Mouse (Mus musculus) cerebellum, postnatal 14 days (tissue): ENCODE measurements around the gene Ankrd33.

Experiments
- DNase-seq, 2 experiments: peaks; one replicate each; pipeline ENCODE4 v3.0.0; 2021; ENCODE audit warnings: mixed read lengths in 2 of 2

The Ankrd33 gene

DNA sequence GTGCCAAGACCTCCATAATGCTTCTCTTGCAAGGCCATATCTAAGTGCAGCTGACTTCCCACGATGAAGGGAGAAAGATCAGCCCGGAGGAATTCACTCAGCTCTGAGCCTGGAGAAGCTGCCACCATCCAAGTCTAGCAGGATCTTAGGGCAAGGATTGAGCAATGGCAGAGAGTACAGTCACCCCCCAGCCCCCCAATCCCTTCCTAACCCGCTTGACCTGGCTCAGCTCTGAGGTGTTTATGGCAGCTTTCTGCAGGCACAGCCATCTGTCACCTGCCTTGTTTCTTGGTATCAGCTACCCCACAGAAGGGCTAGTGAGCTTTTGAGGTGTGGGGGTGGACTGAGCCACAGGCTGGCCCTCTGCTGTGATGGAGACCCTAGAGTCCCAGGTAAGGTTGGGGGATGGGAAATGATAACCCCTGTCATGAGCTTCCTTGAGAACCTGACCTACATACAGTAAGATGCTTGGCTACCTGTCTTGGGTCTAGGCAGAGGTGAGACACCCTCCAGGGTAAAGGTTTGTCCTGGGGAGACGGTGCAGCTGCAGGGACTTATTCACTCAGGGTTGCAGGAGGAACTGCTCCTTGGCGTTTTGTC is at the start of gene Ankrd33:
Ankrd33 (plus strand) TSS at position 245 of the 600 bp plus-strand sequence.
- DNase-seq = no peak

DNA sequence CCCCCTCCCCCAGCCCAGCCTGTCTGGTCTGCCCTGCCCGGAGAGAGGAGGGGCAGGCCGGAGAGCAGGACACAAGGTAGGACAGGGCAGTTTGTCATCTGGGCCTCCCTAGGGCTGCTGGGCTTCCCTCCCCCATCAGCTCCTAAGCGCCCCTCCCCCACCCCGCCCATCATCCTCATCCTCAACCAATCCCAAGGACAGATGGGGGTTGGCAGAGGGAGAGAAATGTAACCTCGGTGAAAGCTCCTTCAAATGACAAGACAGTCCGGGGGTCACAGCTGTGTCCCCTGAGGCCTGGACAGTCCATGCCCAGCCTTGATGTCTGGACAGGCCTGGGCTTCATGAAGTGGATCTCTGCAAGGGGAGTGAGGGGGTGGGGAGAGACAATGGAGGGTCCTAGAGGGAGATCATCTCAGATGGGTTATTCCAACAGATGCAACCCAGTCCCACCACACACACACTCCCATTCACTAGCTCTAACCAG is 49.1 kb upstream of the Ankrd33 start:
- no peak for DNase-seq

DNA sequence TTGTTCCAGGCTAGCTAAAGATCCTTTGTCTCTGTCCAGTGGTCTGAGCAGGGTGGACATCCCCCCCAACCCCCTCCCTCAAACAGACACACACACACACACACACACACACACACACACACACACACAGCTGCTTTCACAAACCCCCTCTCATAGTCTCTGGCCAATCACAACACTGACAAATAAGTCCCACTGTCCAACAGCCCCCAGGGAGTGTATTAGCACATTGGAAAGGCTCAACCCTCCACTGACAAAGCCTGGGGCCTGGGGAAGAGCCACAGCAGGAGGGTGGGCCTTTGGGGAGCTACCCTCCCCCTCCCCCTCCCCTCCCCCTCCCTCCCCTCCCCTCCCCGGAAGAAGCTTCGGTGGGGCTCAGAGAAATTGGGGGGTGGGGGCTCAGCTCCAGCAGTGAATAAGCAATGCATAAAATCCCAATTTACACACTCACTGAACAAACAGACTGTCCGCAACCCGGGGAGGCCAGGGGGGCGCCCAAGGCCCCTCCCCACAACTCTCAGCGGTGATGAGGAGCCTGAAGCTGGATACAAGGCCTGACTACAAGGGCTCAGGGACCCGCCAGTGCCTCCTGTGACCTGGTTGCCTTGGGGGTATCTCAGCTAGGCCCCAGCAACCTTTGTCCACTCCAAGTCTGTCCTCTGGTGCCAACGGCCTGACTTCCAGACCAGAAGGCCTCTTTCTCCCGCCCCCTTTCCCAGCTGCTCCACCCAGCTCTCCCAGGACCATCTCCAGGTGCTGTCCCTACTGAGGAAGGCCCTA is 48.4 kb upstream of the Ankrd33 start:
- DNase-seq = no peak

DNA sequence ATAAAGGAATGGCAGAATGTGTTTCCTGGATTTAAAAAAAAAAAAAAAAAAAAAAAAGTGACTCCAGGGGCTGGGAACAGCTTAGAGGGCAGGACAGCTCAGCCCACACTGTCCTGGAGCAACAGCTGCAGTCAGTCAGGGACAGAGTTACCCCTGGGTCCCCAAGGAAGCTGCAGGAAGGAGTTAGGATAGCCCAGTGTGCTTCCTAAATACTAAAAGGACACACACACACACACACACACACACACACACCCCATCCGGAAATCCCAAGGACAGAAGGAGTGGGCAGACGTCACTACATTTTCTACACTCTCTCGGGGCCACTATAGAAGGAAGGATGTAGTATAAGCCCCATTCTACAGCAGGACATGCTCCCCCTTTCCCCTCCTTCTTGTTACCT is 47.5 kb upstream of the Ankrd33 start:
- no peak for DNase-seq

DNA sequence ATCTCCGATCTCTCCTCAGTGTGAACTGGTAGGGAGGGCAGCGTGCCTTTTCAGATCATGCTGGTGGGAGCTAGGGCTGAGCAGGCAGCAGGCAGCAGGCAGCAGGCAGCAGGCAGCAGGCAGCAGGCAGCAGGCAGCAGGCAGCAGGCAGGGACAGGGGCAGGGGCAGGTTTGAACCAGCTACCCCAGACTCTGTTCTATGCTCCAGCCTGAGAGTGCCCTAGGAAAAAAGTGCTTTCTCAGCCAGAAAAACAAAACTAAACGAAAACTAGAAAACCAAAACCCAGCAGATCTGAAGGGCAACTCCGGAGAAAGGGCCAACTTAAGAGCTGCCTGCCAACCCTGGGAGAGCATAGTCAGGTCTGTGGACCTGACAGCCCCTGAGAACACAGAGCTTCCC is 46.9 kb upstream of the Ankrd33 start:
- DNase-seq = no peak

DNA sequence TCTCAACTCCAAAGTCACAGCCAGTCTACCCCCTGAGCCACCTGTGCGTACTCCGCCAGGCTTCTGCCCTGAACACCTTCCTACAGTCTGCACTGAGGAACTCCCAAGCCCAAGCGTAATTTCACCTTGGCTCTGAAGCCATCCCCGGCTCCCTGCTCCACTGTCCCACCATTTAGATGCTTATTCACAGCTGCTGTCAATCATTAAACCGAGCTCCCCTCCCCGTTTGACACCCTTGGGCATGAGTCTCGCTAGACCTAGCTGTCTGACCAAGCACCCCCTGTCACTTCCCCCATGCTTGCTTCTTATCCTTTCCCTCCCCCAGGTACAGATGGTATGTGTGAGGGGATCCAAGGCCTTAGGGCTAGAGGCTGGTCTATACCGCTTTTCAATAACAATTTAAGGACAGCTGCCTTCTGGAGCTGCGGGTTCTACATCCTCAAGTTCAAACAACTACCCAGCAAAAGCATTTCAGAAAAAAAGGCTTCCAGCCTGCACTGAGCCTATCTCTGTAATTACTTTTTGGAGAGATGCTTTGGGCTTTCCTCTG is 45.8 kb upstream of the Ankrd33 start:
- DNase-seq = no peak

DNA sequence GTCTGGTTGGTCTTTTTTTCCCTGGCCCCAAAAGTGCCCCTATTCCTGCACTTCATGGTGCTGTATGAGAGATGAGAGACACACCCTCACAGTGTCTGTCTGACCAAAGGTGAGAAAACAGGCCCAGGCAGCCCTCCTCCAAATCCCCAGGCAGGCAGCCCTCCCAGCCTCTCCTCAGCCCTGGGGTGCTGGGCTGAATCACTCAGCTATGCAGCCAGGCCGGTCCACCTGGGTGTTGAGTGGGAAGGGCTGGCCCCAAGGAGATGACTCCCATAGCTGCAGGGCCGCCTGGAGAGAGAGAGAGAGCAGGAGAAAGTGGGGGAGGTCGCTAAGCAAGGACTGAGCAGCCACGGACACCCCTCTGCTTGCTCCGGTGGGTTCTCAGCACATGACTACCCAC is 44.8 kb upstream of the Ankrd33 start:
- DNase-seq = no peak

DNA sequence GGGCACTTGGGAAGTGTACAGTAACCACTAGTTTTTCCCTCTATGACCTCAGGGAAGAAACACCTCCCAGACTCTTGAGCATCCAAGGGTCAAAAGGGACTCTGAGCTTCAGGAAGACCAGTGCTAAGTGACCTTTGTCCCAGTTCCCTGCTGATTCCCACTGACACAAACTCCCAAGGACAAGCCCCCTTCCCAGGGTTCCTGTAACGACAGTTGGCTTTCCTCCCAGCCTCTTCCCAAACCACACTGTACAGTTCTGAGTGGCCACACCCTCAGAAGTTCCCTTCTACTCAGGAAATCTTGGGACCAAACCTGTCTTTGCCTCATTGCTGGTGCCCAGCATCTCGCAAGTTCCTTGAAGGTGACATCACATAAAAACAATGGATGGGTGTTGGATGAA is 42.8 kb upstream of the Ankrd33 start:
- DNase-seq = no peak

DNA sequence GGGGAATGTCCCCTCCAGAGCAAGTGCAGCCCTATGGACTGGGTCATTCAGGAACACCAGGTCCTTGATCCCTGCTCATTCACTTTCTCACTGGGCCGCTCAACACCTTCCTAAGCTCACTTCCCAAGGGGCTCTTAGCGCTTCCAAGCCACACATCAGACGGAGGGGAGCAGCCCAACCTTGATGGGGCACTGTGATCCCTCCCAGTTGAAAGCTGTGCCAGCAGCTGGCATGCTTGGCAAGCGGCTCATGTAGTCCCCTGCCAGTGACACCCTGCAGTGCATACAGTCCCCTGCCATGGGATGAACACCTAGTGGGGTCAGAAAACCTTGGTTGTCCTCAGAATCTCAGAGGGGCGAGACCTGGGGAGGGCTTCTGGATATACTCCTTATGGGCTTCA is 41.5 kb upstream of the Ankrd33 start:
- no peak for DNase-seq

DNA sequence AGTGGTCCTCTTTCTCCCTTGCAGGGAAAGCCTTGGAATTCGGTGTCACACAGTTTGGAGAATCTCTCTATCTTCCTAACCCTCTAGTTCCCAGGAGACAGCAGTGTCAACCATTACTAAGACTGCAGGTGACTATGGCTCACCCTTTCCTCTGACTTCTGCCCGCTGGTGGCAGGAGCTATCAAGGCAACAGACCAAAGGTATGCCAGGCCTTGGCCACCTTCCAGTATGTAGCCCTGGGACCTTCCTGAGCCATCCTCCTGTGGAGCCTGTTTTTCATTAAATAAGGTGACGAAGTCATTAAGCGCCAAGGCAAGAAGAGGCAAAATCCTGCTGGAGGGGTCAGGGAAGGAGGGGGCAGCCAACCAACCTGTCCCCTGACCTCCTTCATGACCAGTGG is 40.4 kb upstream of the Ankrd33 start:
- DNase-seq = peak in 1 of 2 experiments; percentile 50

DNA sequence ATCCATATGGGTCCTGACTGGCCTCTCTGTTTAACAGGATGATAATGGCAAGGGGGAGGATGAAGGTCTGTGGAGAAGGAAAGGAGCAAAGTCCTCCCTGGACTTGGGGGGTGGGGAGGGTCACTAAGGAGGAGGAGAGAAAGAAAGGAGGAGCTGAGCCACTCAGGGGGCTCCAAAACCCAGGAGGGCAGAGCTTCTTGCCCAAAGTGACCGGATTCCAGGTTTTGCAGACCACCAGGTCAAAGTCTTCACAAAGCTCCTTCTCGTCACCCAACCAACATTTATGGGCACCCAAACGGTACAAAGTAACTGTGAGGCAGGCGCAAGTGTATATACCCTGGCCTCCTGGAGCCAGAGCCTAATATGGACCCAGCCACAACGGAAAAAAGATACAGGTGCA is 39.9 kb upstream of the Ankrd33 start:
- no peak for DNase-seq

DNA sequence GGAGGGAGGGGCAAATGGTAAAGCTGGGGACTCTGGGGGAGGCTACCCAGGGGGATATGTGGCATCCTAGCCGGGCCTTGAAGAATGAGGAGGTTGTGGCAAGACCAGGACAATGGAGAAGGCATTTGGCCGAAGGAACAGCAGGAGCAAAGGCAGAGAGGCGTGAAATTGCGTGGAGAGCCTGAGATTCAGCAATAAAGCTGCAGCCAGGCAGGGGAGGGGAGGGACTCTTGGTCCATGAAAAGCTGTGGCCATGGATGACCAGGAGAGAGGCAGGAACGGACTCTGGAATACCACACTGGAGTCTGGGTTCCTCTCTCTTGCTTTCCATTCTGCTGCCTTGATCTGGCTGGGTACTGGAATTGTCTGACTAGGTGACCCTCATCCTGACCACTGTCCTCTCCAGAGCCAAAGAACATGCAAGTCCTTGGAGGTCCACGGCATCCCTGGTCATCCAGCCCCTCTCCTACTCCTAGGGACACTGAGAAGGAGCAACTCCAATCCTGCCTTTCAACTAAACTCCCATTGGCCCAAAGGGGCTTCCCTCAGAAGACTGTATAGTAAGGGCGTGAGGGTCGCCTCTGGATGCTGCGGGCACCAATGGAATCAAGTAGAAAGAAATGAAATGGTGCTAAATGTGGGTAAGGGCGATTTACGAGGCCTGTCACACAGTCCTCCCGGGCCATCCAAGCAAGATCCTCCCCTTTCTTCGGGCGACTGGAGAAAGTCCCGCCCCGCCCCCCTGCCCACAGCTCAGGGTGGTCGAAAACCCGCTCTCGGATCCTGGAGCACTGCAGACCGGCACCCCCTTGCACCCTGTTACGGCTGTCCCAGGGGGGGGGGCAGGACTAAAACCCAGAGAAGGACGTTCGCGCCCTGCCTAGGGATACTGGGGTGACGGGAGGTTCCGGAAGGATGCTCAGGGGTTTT is 39.2 kb upstream of the Ankrd33 start:
- DNase-seq = peak; percentile 52 to 76

DNA sequence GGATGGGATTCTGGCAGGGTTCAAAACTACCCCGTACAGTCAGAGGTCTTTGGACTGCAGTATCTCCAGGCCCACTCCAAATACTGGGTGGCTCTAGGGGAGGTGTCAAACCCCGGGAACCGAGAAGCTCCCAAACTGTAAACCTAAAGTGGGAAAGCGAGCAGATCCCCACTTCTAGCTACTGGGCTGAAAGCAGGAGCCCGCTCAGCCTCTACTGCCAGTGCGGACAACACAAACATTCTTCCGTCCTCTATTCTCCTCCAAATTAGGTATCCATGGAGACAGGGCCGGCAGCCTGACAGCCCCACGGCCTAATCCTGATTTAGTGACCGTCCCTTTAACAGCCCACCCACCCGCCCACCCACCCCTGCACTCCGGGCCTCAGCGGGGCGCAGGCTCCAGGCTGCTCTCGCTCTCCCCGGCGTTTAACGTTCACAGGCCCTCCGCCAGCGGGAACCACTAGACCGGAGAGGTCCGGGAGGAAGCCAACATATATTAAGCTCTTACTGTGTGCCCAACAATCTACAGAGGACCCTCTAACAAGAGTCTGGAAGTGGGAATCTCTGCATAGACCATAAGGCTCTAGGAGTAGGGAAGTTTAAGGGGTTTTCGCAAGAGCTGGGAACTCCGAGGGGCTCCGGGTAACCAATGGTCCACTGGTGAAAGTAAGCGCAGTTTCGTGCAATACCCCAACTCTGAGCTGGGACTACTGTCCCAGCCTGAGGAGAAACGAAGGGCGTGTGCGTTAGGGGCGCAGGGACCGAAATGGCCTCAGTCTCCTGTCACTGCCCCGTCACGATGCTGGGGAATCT is 38.3 kb upstream of the Ankrd33 start:
- no peak for DNase-seq

DNA sequence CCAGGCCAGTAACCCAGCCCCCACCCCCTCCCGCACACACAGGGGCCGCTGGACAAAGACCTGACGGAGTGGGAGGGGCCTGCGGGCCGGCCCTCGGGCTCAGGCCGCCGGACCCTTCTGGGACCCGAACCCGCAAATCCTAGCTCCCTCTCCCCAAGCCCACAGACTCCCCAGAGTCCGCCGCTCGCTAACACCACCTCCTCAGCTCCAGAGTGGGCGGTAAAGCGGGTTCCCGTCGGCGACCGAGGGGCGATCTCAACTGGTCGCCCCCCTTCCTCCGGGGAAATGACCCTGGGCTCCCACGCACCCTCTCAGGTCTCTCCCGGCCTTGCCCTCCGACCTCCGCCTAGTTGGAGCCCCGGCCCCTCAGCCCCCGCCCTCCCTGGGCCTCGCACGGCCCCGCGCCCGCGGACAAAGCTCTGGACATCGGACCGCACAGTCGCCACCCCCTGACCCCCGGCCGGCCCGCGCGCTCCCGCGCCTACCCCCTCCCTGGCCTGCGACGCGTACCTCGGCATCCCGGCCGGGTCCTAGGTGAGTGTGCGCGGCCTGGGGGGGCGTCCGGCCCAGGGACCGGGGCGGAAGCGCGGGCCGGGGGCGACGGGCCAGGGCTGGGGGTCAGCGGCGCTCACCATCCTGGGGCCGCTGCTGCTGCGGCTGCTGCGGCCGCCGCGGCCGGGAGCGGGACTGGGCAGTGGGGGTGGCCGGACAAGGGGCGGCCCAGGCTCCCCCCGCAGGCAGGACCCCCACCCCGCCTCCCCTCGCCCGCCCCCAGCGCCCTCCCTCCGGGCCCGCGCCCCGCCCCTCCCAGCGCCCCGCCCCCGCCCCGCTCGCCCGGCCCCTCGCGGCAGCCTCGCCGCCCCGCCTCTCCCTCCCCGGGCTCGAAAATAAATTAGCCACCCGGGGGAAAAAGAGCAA is 37.5 kb upstream of the Ankrd33 start, which contains the start of gene Fignl2:
Fignl2 (minus strand) TSS at position 755 of the 918 bp plus-strand sequence.
- DNase-seq = no peak

DNA sequence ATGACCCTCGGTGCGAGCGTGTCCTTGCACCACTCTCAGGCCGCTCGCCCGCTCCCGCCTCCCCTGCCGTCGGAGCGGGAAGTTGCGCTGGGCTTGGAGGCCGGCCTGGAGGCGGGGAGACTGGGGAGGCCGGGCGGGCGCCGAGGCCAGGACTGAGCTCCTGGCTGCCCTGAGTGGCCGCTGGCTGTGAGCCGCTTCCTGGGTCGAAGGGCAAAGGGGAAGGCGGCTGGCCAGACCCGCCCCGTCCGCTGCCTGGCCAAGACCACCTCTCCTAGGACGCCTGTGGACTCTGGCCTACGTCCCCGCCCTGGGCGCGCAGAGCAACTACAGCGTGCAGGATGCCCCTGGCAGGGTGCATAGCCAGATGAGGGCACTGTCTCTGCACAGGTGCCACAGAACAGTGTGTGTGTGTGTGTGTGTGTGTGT is 36.8 kb upstream of the Ankrd33 start:
- peak; percentile 58 to 59 for DNase-seq

DNA sequence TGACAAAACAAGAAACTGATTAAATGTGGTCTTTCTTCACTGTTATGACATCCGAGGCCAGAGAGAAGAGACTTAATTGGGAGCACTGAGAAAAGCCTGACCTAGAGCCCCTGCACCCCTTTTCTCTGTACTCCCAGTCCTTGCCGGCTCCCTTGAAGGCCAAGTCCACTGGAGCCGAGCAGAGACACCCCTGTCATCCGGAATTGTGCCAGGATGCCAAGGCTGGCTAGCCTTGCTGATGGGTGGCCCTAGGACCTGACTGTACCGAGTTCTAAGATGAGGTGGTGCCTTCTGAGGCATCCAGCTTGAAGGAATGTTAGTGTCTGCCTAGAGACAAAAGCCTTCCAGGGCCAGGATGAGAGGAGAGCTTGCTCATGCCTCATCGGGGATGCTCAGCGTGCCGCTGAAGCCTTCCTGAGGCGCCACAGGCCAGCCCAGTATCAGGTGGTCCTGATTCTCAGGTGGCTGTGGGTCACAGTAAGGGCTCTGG is 35.5 kb upstream of the Ankrd33 start:
- no peak for DNase-seq

DNA sequence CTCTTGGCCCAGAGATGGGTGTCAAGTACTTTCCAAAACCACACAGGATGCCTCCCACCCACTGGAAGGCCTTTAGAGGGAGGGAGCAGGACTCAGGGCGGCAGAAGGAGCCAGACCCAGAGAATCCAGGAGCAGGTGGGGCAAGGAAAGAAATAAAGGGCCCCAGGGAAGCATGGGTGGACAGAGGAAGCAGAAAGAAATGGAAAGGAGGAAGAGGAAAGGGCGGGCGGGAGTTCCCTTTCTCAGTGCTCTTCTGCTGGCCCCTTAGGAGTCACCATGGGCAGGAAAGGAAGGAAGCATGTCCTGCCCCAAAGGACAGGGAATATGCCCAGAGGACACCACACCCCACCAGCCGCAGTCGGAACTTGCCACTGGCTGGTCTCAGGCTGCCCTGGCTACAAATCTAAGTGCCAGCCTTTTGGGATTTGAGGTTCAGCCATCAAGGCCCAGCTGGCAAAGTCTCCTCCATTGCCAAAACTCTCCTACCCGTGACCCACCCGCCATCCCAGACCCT is 34.5 kb upstream of the Ankrd33 start:
- DNase-seq = no peak

DNA sequence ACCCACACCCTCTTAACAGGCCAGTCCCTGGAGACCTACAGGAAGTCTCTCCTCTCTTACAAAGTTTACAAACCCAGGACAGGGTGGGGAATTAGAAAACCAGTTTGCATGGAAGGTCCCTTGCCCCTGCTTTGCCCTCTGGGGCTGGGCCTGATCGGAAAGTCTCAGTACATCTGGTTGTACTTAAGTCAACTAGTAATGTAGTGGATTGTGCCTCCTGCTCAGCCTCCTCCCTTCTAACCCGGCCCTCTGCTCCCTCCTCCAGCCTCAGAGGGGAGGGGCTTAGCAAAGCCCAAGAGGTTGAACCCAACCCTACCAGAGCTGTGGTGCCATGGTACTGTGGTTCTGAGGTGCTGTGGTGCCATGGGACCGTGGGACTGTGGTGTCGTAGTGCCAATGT is 33.3 kb upstream of the Ankrd33 start:
- no peak for DNase-seq

DNA sequence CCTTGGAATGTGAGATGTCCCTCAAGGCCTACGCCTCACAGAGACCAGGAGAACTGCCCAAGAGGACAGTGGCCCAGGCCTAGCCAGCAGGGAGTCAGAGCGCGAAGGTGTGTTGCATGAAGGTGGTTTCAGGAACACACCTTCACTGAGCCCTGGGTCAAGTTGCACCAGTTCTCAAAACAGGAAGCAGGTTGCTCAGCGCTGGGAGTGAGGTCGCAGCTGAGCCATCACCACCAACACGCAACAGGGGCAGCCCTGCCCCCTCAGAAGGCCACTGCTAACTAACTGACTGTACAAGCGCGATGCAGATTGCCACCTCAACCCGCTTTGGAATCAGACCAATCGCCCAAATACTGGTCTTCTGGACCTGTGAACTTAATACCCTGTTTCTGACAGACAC is 31.1 kb upstream of the Ankrd33 start:
- DNase-seq = no peak

DNA sequence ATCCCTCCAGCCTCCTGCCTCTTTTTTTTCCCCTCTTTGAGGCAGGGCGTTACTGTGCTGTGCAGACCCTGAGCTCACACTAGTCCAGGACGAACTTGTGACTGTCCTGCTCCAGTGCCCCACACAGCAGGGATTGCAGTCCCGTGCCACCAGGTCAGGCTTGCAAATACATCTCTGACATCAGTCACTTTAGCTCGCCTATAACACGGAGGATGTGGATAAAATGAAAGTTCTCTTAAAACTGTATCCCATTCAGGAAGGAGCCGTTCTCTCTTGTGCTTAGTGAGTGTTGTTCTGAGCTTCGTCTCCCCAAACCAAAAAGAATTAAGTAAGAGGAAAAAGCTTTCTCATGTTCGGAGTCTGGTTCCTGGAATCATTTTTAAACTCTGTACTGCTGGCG is 29.1 kb upstream of the Ankrd33 start:
- DNase-seq = no peak

DNA sequence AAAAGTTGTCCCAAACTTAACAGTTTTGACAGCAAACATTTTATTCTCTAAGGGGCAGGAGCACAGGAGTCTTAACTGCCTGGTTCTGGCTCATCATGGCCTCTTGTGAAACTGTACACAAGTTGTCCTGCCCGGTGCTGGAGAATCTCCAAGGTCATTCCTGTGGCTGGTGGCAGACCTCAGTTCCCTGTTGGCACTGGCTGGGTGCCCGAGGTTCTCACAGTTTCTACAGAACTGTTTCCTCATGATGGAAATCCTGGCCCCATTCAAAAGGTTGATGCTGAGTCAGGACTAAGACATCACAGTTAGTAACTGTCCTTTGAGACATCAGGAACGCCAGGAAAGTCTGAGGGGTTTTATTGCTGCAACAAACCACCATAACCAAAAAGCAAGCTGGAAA is 28.6 kb upstream of the Ankrd33 start:
- DNase-seq = peak; percentile 51 to 59
